Mouse (Mus musculus) common myeloid progenitor, adult 5-6 weeks (primary cell): ENCODE measurements around the gene Mff. TPM values are rescaled to one million over a fixed set of nuclear protein-coding genes. Genes with fewer than 3 reads are reported as not detected.

Experiments
- ATAC-seq: replicated peaks from 2 replicates; pipeline ENCODE4 v1.8.0; 2016; ENCODE audit warnings: low read depth, mild to moderate bottlenecking, moderate TSS enrichment, inconsistent platforms; ENCODE audit not compliant: poor library complexity, severe bottlenecking
- total RNA-seq: library from RNA; stranded (forward); fragments of 200-1000, 187-1606 nt; gene quantifications from 2 replicates; pipeline ENCODE4 v1.2.3, GENCODE M21; 2017

Gene Mff
- total RNA-seq, 1 experiment from 2014 or later = 59.7 TPM

DNA sequence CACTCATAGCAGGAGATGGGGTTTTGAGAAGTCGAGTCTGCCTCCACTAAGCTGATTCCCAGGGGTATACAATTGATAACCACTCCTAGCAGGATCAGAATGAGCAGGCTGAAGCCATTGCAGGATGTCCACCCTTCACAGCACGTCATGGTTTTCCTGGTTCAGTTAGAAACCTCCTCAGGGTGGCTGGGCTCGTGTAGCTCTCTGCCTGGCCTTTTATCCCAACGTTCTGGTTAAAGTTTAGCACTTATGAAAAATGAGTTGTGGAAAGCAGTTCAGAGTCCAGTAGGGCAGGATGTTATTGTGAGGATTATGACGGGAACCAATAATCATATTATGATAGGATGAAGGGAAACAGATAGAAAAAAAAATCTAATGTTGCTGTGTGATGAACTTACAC, 43.6 kb downstream of the Mff start, which contains the start of gene Tm4sf20:
Gene Tm4sf20 (minus strand): TSS at position 193 of the 400 bp plus-strand sequence.
- no peak for ATAC-seq

DNA sequence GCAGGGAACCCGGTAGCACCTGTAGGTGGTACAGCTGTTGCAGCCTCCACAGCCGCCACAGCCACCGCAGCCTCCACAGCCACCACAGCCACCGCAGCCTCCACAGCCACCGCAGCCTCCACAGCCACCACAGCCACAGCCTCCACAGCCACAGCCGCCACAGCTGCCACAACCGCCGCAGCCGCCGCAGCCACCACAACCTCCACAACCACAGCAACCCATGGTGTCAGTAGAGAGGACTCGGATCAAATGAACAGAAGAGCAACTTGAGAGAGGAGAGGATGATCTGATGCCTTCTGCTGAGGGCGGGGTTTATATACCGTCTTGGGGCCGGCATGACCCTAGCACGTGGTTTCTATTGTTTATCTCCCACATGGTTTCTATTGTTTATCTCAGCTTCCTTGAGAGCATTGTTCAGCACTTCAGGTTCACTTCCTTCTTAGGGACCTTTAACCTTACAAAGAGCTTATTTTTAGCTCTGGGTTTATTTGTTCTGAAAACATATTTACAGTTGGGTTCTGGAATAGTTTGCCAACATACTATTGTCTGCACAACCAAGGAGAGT, 46.4 kb downstream of the Mff start, which contains the start of gene Gm47791:
Gene Gm47791 (minus strand): TSS at position 222 of the 565 bp plus-strand sequence.
- ATAC-seq = no peak

DNA sequence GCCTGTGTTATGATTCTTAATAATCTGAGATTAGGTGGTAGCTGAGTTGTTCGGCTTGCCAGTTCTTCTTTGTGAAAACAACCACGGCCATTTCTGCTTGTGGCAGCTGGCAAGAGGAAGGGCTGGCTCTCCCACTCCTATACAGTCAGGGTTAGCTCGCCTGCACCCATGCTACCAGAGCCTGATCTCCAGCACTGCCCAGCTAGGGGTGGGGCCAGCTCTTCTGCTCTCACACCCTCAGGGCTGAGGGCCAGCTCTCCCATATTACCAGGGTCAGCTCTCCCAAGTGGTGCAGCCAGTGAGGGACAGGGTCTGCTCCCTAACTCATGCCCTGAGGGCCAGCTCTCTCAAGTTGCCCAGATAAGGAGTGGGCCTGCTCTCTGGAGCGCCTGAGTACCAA, 47.7 kb downstream of the Mff start:
- no peak for ATAC-seq

DNA sequence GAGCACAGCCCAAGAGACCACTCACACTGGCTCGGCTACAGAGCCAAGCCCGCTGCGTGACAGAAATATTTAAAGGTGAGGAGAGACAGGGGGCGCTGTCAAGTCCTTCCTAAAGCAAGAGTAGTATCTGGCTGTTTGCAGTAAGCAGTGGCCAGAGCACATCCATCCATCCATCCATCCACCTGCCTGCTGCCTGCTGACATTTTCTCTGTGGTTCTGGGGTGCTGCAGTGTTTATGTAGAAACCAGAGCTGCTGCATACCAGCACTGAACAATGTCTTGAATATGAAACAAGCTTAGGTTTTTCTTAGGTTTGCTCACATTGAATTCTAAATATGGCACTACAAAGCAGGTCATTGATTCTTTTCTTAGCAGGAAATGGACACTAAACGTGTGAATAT, 48.5 kb downstream of the Mff start:
- ATAC-seq = no peak

DNA sequence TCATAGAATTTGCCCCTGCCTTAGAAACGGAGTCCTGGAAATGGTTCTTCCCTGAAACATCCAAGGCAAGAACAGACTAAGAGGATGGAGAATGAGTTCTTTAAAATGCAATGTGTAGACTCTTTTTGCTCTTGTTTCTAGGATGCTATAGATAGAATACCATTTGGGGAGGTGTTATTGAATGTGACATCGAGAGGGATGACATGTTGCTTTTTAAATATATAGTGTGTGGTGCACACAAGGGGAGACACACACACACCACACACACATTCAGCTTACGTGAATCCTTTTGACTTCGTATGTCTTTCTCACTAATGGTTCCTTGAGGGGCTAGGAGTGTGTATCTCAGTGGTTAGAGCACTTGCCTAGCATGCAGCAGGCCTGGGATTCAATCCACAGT, 50.6 kb downstream of the Mff start:
- ATAC-seq = no peak

DNA sequence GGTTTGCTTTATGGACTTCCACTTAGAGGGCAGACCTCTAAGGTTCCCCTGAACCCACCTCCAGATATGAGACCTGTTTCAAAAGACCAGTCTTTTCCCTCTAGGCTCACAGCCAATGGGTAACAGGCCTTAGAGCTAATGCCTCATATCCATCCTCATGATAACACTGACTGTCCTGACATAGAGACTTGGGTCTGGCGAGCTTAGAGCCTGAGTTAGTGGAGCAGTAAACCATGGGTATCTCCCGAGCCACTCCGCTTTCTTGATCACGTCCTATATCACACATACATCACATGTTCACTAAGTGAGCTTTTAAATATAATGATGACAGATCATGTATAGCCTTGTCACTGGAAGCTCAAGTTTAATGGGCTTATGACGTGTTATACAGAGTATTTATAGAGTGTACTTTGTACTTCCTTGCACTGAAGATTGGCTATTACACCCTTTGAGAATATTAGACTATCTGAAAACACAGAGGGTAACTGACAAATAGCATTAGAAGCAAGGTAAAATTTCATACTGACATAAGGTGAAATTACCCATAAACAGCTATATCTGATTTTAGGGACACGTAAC, 54.8 kb downstream of the Mff start:
- ATAC-seq = no peak

DNA sequence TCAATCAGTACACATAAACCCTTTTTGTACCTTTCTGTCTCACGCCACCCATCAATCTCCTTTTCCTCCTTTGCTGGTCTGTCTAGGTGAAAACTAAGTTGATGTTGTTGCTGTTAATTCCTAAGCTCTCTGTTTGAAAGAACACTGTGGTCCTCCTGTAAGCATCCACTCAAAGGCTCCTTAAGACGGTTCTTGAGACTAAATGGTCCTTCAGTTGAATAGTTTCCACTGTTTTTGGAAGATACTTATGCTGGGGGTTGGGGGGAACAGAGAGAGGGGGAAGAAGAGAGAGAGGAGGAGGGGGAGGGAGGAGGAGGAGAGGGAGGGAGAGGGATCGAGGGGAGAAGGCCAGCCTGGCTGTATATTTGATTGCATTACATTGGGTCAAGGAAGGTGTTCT, 58.9 kb downstream of the Mff start:
- ATAC-seq = no peak

DNA sequence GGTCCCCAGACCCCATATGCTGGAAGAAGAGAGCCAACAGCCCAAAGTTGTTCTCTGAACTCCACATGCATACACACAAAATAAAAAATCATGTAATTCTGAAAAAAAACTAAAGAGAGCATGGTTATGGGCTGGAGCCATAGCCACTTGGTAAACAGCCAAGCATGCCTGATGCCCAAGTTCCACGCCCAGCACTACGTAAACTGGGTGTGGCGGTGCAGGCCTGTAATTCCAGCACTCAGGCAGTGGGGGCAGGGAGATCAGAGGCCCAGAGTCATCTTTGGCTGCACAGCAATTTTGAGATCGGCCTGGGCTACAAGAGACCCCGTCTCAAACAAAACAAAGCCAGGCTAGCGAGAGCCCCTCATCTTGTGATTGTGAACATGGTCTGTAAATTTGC, 60.9 kb downstream of the Mff start:
- no peak for ATAC-seq

DNA sequence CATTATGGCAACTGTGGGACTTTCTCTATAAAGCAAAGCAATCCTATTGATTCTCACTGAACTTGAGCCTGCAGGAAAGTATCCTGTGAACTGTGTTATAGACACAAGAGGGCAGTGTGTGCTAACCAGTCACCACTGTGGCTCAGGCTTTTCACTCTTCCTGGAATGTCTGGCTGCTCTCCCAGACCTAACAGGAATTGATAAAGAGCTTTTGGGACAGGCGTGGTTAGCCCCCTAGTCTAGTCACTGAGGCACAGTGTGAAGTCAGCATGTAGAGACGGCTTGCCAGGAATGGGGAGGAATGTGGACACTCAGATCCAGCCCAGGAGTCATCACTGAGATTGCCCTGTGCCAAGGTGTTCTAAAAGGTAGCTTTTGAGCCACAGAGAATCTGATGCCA, 62.7 kb downstream of the Mff start:
- ATAC-seq = peak; percentile 95

DNA sequence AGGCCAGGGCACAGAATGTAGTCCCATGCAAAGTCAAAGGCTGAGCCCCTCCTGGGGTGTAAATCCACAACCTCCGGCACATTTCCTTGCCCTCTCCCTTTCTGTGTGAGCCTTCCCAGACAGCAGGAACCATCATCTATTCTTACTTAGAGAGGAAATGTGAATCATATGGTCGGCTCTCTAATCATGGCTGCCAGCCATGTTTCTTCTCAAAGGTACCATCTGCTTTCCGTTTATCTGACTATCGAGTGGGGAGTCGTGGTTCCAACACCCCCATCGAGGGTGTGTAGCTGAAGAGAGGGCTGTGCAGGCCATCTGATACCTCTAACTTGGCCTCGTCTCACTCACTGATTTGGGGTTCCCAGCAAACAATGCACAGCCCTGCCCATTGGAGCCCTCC, 63.4 kb downstream of the Mff start:
- no peak for ATAC-seq

DNA sequence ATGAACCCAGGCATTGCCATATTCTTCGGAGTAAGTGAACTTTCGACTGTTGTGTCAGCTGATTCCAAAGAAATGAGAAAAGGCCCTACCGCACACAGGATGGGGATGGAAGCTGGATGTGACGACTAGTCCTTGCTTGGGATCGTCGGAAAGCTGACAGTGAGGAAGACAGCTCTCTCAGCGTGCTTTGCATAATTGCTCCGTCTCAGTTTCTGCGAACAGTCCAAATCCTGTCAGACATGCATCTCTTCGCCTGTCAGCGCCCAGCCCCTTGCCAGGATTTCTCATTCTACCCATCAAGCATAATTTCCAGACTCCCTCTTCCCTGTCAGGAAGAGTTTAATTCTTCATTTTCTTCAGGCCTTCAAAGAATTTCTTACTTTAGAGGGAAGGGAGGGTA, 66.4 kb downstream of the Mff start:
- no peak for ATAC-seq

DNA sequence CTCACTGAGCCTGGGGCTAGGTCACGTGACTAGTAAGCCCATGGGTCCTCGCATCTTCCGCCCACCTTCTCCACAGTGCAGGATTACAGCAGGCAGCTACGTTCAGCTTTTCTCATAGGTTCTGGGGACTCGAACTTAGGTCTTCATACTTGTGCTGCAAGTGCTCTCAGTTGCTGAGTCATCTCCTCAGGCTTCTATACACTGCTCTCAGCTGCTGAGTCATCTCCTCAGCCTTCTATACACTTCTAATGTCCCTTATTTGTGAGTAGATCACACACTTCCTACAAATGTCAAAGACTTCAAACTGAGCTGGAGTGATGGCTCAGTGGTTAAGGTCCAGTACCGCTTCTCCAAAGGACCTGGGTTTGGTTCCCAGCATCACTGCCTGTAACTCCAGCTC, 67.5 kb downstream of the Mff start:
- no peak for ATAC-seq

DNA sequence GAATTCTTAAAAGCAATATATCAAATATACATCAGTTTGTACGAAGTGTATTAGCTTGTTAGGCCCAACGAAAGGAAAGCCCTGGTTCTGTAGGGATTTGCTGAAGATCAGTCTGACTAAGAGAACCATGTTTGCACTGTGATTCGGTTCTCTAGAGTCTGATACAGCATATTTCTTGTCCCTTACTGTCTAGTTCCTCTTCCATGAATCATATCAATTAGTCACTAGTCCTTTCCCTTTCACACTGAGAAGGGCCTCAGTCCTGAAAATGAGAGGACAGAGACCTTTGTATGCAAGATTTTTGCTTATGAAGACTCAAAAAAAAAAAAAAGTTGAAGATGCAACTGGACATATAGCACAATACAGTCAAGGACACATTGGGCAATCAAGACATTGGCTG, 68.4 kb downstream of the Mff start:
- ATAC-seq = no peak

DNA sequence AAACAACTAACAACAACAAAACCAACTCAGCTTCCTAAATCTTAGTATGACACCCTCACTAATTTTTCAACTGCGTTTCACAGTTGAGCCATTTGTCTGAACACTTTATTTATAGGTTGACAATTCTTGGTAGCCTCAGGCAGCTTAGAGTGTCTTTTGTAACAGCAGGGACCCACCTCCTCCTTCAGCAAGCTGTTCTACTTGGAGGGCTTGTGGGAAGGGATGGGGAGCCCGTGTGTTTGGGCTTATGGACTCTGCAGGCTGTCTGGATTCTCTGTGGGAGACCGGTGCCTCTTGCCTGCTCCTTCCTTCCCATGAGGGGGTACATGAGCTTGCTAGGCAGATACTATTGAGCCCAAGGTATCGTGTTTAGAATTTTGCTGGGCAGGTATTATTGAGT, 69.3 kb downstream of the Mff start:
- no peak for ATAC-seq

DNA sequence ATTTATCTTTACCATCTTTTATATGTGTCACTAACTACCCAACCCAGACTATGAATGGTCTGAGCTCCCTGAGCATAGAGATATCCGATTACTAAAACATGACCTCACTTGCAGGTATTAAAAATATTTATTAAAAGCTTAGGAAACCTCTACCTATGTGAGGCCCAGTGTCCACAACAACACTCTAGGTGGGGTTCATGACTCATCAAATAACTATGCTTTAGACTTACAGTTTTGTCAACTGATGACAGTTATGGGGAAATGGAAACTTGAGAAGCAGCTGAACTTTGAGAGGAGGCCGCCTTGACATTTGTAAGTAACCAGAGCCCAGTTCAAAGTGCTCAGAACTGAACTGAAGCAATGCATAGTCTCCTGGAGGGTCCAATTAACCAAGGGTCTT, 70.5 kb downstream of the Mff start:
- no peak for ATAC-seq

DNA sequence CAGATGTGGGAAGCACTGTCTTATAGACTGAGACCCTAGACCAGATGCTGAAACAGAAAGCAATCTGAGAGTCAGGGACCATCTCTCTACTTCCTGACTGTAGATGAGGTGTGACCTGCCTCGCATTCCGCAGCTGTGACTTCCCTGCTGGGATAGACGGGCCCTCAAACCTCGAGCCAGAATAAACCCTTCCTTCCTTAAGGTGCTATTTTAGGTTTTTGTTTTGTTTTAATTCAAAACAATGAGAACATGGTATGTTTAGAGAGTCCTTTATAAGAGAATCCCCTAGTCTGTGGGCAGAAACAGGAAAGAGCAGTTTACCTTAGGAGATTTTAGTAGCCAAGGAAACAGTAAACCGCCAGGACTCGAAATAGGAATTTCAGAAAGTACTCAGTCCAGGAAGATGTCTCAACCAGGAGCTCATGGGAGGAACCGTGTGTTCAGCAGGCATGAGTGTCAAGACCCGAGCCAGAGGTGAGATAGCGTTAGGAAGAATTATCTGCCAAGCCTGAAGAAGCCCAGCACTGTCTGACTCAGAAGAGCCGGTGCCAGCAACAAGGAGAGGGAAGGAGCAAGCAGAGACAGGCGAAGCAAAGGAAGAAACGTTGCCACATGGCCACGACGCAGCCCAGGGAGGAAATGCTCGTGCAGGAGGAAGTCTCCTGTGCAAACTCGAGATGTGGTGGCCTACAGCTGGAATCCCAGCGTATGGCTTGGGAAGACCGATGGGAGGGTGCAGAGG, 71.2 kb downstream of the Mff start:
- peak; percentile 40 for ATAC-seq

DNA sequence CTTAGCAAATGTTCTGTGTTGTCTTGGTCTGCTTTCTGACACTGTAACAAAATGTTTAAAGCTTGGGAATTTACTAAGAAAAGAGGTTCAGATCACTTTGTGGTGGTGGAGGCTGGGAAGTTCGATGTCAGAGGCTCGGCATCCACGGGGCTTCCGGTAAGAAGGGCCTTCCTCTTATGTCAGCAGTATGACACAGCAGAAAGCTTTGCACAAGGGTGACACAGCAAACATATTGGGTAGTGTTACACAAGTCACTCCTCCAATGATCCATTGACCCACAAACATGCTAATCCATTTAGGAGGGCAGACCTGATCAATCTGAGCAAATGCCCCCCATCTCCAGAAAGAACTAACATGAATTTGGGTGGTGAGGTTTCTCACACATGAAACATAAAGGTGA, 72.4 kb downstream of the Mff start:
- no peak for ATAC-seq

DNA sequence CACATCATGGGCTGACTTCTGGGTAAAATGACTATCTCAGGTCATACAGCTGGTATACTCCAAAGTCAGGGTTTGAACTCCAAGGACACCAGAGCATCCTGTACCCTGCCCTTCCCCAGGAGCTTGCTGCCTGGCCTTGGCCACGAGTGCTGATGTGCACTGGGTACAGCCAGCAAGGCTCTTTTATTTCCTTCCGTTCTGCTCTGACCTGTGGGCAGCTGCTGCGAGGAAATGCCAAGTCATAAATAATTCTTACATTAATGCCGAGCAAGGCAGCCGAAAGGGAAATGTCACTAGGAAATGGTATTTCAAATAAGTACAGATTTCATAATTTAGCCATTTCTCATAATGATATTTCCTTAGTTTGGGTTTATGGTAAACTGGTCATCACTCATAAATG, 73.6 kb downstream of the Mff start:
- peak; percentile 40 for ATAC-seq

DNA sequence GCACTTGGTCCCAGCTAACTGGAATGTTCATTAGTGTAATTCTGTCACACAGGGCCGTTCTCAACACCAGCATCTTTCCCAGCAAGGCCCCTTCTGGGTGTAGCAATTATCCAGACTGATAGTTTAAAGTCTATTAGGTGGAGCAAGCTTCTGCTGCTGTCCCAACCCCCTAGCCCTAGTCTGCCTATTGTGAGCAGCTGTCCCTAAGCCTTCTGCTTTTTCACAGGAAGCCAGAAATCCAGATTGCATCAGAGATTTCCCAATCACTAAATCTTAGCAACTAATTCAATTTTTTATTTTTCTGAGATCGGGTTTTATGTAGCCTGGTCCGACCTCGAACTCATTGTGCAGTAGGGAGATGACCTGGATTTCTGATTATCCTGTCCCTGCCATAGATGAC, 74.2 kb downstream of the Mff start:
- ATAC-seq = peak; percentile 69

DNA sequence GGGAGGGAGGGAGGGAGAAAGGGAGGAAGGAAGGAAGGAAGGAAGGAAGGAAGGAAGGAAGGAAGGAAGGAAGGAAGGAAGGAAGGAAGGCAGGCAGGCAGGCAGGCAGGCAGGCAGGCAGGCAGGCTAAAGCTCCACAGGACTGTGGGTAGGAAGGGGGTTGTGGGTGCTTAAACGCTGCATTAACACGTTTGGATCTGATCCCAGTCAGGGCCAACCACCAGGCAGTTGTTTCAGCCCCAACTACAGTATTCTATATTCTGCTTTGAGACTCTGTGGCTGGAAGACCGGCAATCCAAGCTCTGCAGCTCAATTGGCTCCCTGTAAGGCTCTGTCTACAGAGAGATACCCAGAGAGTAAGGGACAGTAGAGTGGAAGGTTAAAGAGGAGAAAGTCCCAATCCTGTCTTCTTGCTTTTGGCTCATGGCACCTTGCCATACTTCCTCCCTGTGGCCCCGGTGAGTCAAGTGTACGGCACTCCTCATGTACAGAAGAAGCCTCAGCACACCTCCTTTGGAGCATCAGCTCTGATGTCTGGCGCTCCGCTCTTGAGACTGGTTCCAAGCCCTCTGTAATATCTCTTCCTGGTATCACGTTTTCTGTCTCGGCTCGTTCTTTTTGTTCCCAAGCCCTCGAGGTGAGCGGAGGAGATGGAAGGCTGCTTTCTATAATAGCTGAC, 76.6 kb downstream of the Mff start:
- ATAC-seq = no peak
